Mouse (Mus musculus): Measurements from ENCODE around the gene Tinagl1. TPM values are rescaled to one million over a fixed set of nuclear protein-coding genes. Genes with fewer than 3 reads are reported as not detected.

Gene Tinagl1
- polyA plus RNA-seq, 1 experiment, result 0.58 TPM

DNA sequence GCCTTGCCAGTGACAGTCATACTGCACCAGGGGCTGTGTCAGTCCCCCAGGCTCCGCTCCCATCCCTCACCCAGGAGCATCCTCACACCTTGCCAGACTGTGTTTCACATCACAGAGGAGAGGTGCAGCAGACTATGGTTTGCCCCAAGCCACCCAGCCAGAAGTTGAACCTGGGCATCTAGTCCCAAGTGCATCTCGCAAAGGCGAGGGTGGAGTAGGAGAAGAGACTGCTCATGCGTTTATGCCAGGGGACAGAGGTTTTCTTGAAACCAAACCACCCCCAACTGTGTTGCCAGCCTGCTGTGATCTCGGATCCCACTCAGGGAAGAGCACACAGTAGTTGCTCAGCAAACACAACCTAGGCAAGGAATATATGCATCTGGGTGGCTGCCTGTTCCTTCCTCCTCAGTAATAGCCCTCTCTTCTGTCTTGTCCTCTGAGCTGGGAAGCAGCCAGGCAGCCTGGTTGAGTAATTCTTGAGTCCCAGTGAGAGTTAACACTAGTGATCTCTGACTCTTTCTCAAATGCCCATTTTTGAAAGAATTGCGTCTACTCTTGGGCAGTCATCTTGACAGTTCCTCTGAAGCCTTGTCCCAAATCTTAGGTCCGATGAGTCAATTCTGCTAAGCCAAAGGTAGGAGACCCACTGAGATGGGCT, 43.3 kb downstream of the Tinagl1 start:
- Histone ChIP-seq H3K4me1 (ENCODE audit: control insufficient read depth, insufficient read depth, low read length) (no peaks in the 10 kb centered on the region), H3K27ac (ENCODE audit: insufficient read depth, low read depth, low read length) (no peak overlapping the region), H3K4me3 (ENCODE audit: insufficient read depth, low read length) (no peak overlapping the region)
- TF ChIP-seq CTCF (IDR thresholded peaks at IDR 0.05; ENCODE audit: low read depth, low read length) (no peak), POLR2A (IDR thresholded peaks at IDR 0.05; ENCODE audit: borderline replicate concordance, low read depth, low read length) (no peak)

DNA sequence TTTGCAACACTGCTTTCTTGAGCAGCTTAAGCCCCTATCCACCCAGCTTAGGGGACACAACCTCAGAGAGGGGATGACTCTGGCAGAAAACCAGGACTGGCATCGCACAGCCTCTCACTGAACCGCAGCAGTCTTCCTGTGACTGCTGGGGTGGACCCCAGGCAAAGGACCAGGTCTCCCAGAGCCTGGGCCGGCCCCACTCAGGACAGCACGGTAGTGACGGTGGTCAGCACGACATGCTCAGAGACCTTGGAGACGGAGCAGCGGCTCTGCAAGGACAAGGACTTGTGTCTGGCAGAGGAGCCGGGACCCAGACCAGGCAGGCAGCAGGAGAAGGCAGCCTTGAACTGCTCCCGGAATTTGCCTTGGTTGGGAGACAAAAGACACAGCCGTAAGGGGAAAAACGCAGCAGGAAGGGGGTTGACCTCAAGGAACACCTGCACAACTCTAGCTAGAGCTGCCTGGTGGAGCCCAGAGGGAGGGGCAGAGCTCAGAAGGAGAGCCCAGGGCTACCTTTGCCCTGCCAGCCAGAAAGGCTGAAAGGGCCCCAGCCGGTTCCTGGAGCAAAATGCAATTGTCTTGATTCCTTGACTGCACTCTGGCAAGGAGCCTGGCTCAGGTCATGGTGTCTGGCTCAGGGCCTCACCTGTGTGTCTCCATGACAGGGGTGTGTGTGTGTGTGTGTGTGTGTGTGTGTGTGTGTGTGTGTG, 44.1 kb downstream of the Tinagl1 start:
- Histone ChIP-seq H3K27ac (ENCODE audit: insufficient read depth, low read depth, low read length) (no peak overlapping the region), H3K4me1 (ENCODE audit: control insufficient read depth, insufficient read depth, low read length) (no peaks in the 10 kb centered on the region), H3K4me3 (ENCODE audit: insufficient read depth, low read length) (no peak overlapping the region)
- TF ChIP-seq CTCF (IDR thresholded peaks at IDR 0.05; ENCODE audit: low read depth, low read length) (no peak), POLR2A (IDR thresholded peaks at IDR 0.05; ENCODE audit: borderline replicate concordance, low read depth, low read length) (no peak)

DNA sequence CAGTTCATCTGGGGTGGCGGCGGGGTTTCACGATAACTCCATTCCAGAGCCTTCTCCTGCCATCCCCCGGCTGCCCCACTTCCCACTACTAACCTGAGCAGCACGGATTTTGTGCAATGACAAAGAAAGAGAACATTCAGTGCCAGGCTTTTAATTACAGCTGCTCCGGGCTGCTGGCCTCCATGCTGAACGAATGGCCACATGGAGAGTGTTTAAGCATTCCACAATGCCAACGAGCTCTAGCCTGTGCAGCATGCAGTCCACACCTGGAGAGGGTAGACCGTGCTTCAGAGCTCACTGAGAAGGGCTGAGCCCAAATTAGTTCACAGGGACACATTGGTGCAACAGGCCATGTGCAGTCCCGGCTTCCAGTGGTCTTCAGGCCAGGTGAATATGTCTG, 44.8 kb downstream of the Tinagl1 start:
- Histone ChIP-seq H3K4me3 (ENCODE audit: insufficient read depth, low read length) (no peak overlapping the region), H3K27ac (ENCODE audit: insufficient read depth, low read depth, low read length) (no peak overlapping the region), H3K4me1 (ENCODE audit: control insufficient read depth, insufficient read depth, low read length) (no peaks in the 10 kb centered on the region)
- TF ChIP-seq CTCF (IDR thresholded peaks at IDR 0.05; ENCODE audit: low read depth, low read length) (no peak), POLR2A (IDR thresholded peaks at IDR 0.05; ENCODE audit: borderline replicate concordance, low read depth, low read length) (no peak)

DNA sequence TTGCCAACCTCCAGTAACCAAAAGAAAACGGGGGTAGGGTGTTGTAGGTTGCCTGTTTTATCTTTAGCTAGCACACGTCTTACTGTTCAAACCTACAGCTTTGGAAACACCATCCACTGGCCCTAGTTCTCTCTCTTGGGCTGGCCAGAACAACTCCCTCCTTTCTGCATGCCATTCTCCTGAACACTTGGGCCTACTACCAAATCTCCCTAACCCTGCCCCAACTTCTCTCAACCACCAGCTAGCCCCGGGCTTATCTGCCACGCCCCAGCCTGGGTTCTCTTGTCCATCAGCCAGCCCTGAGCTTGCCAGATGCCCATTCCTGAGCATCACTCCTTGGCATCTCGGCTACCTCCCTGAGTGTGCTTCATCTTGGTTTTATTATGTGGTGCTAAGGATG, 46.0 kb downstream of the Tinagl1 start:
- H3K27ac ChIP-seq (ENCODE audit: insufficient read depth, low read depth, low read length), result no peak overlapping the region
- H3K4me1 ChIP-seq (ENCODE audit: control insufficient read depth, insufficient read depth, low read length), result no peaks in the 10 kb centered on the region
- no peak for TF ChIP-seq CTCF (IDR thresholded peaks at IDR 0.05; ENCODE audit: low read depth, low read length)
- TF ChIP-seq POLR2A (IDR thresholded peaks at IDR 0.05; ENCODE audit: borderline replicate concordance, low read depth, low read length), result no peak
- H3K4me3 ChIP-seq (ENCODE audit: insufficient read depth, low read length), result no peak overlapping the region

DNA sequence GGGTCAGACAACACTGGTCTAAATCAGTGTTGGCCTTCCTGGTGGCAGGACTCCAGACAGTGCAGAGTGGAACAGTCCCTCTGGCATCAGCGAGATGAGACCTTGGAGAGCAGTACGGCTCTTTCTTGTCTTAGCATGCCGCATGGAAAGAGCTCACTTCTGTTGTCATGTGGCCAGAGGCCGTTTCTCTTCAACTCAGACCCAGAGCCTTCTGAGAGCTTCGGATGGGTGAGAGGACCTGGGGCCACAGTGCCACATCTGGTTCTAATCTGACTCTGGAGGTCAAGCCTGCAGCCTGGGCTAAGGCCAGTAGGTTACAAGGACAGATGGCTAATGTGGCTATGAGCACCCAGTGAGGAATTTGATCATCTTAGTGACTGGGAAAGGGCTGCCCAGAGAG, 49.0 kb downstream of the Tinagl1 start:
- no peak overlapping the region for H3K4me3 ChIP-seq (ENCODE audit: insufficient read depth, low read length)
- H3K27ac ChIP-seq (ENCODE audit: insufficient read depth, low read depth, low read length), result no peak overlapping the region

DNA sequence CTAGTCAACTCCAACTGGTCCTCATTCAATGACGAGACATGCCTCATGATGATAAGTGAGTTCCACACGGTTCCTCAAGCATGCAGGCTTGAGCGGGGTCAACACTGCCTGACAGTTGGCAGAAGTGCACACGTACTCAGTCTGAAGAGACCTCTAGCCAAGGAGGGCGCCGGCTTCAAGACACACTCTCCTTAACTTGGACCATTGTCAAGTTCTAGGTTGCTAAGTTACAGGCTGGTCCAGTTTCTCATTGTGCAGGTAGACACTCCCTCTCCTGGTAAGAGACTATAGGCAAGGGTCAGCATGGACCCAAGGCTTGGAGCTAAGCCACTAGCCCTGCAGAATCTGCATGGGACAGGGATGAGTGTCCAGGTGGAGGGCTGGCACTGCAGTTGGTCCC, 49.8 kb downstream of the Tinagl1 start:
- Histone ChIP-seq H3K27ac (ENCODE audit: insufficient read depth, low read depth, low read length) (no peak overlapping the region), H3K4me3 (ENCODE audit: insufficient read depth, low read length) (no peak overlapping the region), H3K4me1 (ENCODE audit: control insufficient read depth, insufficient read depth, low read length) (no peaks in the 10 kb centered on the region; the same call in 1 of the 2 replicates)
- no peak for TF ChIP-seq POLR2A (IDR thresholded peaks at IDR 0.05; ENCODE audit: borderline replicate concordance, low read depth, low read length)
- no peak for TF ChIP-seq CTCF (IDR thresholded peaks at IDR 0.05; ENCODE audit: low read depth, low read length)

More for the DNA sequence above, 49.0 kb downstream of the Tinagl1 start:
- no peaks in the 10 kb centered on the region; the same call in 1 of the 2 replicates for H3K4me1 ChIP-seq (ENCODE audit: control insufficient read depth, insufficient read depth, low read length)
- no peak for TF ChIP-seq CTCF (IDR thresholded peaks at IDR 0.05; ENCODE audit: low read depth, low read length)
- no peak for TF ChIP-seq POLR2A (IDR thresholded peaks at IDR 0.05; ENCODE audit: borderline replicate concordance, low read depth, low read length)

DNA sequence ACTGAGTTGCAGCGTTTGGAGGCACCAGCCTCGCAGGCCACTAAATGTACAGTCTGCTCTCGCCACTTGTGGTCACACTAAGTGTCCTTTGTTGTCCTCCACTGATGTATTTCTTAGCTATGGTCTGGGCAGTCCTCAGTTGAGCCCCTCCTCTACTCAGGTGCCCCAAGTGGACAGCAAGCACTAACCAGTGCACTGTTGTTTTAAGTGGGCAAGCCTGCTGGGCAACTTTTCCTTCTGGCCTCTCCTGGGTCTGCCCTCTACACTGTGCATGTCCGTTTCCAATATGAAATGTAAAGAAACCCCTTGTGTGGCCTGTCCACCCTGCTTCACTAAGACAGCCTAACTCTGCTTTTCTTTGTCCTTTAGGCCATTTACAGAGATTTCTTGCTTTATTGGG, 50.8 kb downstream of the Tinagl1 start:
- TF ChIP-seq CTCF (IDR thresholded peaks at IDR 0.05; ENCODE audit: low read depth, low read length) (no peak), POLR2A (IDR thresholded peaks at IDR 0.05; ENCODE audit: borderline replicate concordance, low read depth, low read length) (no peak)

DNA sequence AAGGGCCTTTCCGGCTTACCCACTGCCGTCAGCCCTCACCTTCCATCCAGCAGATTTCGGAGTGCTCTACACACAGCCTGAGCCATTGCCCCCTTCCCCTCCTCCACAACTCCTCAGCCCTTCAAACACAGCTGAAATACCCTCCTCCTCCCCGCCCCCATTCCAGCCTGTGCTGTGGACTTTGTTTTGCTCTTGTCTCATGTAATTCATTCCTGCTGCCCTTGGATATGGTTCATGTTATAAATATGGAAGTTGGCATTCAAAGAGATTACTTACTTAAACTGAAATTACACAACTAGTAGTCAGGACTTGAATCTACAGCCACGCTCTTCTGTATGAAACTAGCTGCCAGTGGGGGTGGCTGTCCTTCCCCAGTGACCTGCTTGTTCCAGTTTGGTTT, 51.9 kb downstream of the Tinagl1 start:
- Histone ChIP-seq H3K4me3 (ENCODE audit: insufficient read depth, low read length) (no peak overlapping the region), H3K4me1 (ENCODE audit: control insufficient read depth, insufficient read depth, low read length) (no peaks in the 10 kb centered on the region; the same call in 1 of the 2 replicates), H3K27ac (ENCODE audit: insufficient read depth, low read depth, low read length) (no peak overlapping the region)
- TF ChIP-seq POLR2A (IDR thresholded peaks at IDR 0.05; ENCODE audit: borderline replicate concordance, low read depth, low read length) (no peak), CTCF (IDR thresholded peaks at IDR 0.05; ENCODE audit: low read depth, low read length) (no peak)

More for the DNA sequence above, 50.8 kb downstream of the Tinagl1 start:
- Histone ChIP-seq H3K27ac (ENCODE audit: insufficient read depth, low read depth, low read length) (no peak overlapping the region), H3K4me1 (ENCODE audit: control insufficient read depth, insufficient read depth, low read length) (no peaks in the 10 kb centered on the region; the same call in 1 of the 2 replicates), H3K4me3 (ENCODE audit: insufficient read depth, low read length) (no peak overlapping the region)

DNA sequence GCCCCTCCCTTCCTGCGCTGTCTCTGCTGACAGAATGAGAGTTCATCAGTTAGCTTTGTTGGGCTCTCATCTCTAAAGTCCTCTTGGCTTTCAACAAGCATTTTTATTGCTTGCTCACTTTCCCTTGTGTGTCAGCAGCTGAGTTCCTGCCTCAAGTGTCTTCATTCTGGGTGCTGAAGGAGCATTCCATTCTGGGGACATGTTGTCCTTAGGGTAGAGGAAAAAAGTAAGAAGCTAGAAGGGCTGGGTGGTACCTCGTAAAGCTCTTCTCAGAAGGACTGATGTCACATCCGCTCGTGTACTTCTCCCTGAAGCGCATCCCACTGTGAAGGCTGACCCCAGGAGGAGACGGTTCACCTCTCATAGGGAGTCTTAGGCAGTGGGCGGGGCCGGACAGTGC, 53.4 kb downstream of the Tinagl1 start:
- no peak overlapping the region for H3K4me3 ChIP-seq (ENCODE audit: insufficient read depth, low read length)
- TF ChIP-seq CTCF (IDR thresholded peaks at IDR 0.05; ENCODE audit: low read depth, low read length), result no peak
- no peak for TF ChIP-seq POLR2A (IDR thresholded peaks at IDR 0.05; ENCODE audit: borderline replicate concordance, low read depth, low read length)
- no peaks in the 10 kb centered on the region; the same call in 1 of the 2 replicates for H3K4me1 ChIP-seq (ENCODE audit: control insufficient read depth, insufficient read depth, low read length)
- H3K27ac ChIP-seq (ENCODE audit: insufficient read depth, low read depth, low read length), result no peak overlapping the region

DNA sequence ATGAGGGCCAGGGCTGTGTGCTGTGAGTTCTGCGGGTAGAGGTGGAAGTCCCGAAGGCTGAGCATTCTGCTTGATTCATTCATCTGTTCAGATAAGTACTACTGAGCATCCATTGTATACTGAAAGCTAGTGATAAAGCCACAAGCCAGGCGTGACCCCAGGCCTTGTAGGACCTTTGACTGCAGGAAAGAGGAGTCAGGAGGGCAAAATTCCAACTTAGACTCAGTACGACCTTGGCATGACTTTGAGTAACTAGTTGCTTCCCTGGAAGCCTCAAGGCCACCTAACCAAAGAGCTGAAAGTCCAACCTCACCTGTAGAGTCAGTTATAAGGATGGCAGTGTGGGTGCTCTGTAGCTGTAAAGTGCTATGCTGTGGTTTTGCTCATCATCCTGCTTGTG, 54.2 kb downstream of the Tinagl1 start:
- no peak overlapping the region for H3K4me3 ChIP-seq (ENCODE audit: insufficient read depth, low read length)
- H3K4me1 ChIP-seq (ENCODE audit: control insufficient read depth, insufficient read depth, low read length), result no peaks in the 10 kb centered on the region; the same call in 1 of the 2 replicates
- H3K27ac ChIP-seq (ENCODE audit: insufficient read depth, low read depth, low read length), result no peak overlapping the region
- no peak for TF ChIP-seq CTCF (IDR thresholded peaks at IDR 0.05; ENCODE audit: low read depth, low read length)
- TF ChIP-seq POLR2A (IDR thresholded peaks at IDR 0.05; ENCODE audit: borderline replicate concordance, low read depth, low read length), result no peak

Other genes with a start within 250 kb of the Tinagl1 start
- gene Spocd1, start 245.9 kb downstream of the Tinagl1 start, polyA plus RNA-seq (2012; ENCODE audit: insufficient read depth, insufficient read length, missing spikeins), result not detected in 2 replicates
- gene Adgrb2, start 190.3 kb downstream of the Tinagl1 start, polyA plus RNA-seq (2012; ENCODE audit: insufficient read depth, insufficient read length, missing spikeins), result not detected in 2 replicates
- 0.48 and 1.1 TPM in 2 replicates for gene Col16a1, start 127.3 kb downstream of the Tinagl1 start, polyA plus RNA-seq (2012; ENCODE audit: insufficient read depth, insufficient read length, missing spikeins)
- 41.4 and 44.1 TPM in 2 replicates for gene Pef1, start 72.6 kb downstream of the Tinagl1 start, polyA plus RNA-seq (2012; ENCODE audit: insufficient read depth, insufficient read length, missing spikeins)
- not detected in 2 replicates for gene Hcrtr1, start 35.8 kb downstream of the Tinagl1 start, polyA plus RNA-seq (2012; ENCODE audit: insufficient read depth, insufficient read length, missing spikeins)
- gene Gm853, start 47.3 kb upstream of the Tinagl1 start, polyA plus RNA-seq (2012; ENCODE audit: insufficient read depth, insufficient read length, missing spikeins), result not detected in 2 replicates
- gene Serinc2, start 104.1 kb upstream of the Tinagl1 start, polyA plus RNA-seq (2012; ENCODE audit: insufficient read depth, insufficient read length, missing spikeins), result 1.0 and 1.3 TPM in 2 replicates
- 3.0 and 3.9 TPM in 2 replicates for gene Fabp3, start 133.5 kb upstream of the Tinagl1 start, polyA plus RNA-seq (2012; ENCODE audit: insufficient read depth, insufficient read length, missing spikeins)
- gene Gm10570, start 133.6 kb upstream of the Tinagl1 start, polyA plus RNA-seq (2012; ENCODE audit: insufficient read depth, insufficient read length, missing spikeins), result not detected in 2 replicates
- gene Zcchc17, start 184.8 kb upstream of the Tinagl1 start, polyA plus RNA-seq (2012; ENCODE audit: insufficient read depth, insufficient read length, missing spikeins), result 40.5 and 42.9 TPM in 2 replicates
- 24.3 and 26.6 TPM in 2 replicates for gene Snrnp40, start 185.0 kb upstream of the Tinagl1 start, polyA plus RNA-seq (2012; ENCODE audit: insufficient read depth, insufficient read length, missing spikeins)